Mouse (Mus musculus) layer of hippocampus, postnatal 10 days (tissue): ENCODE measurements around the gene Fads6. TPM values are rescaled to one million over a fixed set of nuclear protein-coding genes. Genes with fewer than 3 reads are reported as not detected.
A peak's percentile ranks its signal among the peaks of the same experiment; 100 is the strongest.

Experiments used
- DNase-seq, 2 experiments: peaks; one replicate each; pipeline ENCODE4 v3.0.0; 2021; ENCODE audit warnings: low spot score in 2 of 2
- long read RNA-seq: library from polyadenylated mRNA; stranded (forward); transcript quantifications from one replicate; pipeline ENCODE4 v2.0.0, GENCODE M21; 2023
- total RNA-seq, 2 experiments: library from RNA; stranded (reverse); gene quantifications; 2 replicates each; pipeline ENCODE4 v1.2.3; 2021

Gene Fads6
- total RNA-seq, result 1 to 10 TPM; 7.6 to 8.1 TPM
- long read RNA-seq, partial matches to known transcripts, result 0 of 2 reads
- long read RNA-seq, other reads (novel, unspliced or antisense), result 2 of 2 reads

- peak; percentile 59 to 72 for DNase-seq
Observed at GRCm38 (mm10) chr11:115297214-115297826, at the start of gene Fads6. TSS of gene Fads6 (minus strand) at chr11:115297663.

- no peak for DNase-seq
Observed at GRCm38 (mm10) chr11:115345515-115345914, 48.1 kb upstream of the Fads6 start.

GRCm38 (mm10) chr11:115344967-115345366 lies 47.5 kb upstream of the Fads6 start:
- no peak for DNase-seq

- DNase-seq, result no peak
Observed at GRCm38 (mm10) chr11:115341866-115342265, 44.4 kb upstream of the Fads6 start.

- no peak for DNase-seq
Observed at GRCm38 (mm10) chr11:115341246-115341645, 43.8 kb upstream of the Fads6 start.

GRCm38 (mm10) chr11:115337826-115338225 lies 40.4 kb upstream of the Fads6 start:
- no peak for DNase-seq

GRCm38 (mm10) chr11:115337350-115337749 lies 39.9 kb upstream of the Fads6 start:
- no peak for DNase-seq

GRCm38 (mm10) chr11:115336115-115336514 lies 38.7 kb upstream of the Fads6 start:
- DNase-seq, result no peak

- DNase-seq, result no peak
Observed at GRCm38 (mm10) chr11:115335223-115335622, 37.8 kb upstream of the Fads6 start.

GRCm38 (mm10) chr11:115334531-115334930 lies 37.1 kb upstream of the Fads6 start, which contains the start of gene Otop3:
TSS of gene Otop3 (plus strand) at chr11:115334731.
- no peak for DNase-seq

GRCm38 (mm10) chr11:115329339-115329738 lies 31.9 kb upstream of the Fads6 start:
- no peak for DNase-seq

GRCm38 (mm10) chr11:115326730-115327129 lies 29.3 kb upstream of the Fads6 start:
- no peak for DNase-seq

GRCm38 (mm10) chr11:115323354-115323753 lies 25.9 kb upstream of the Fads6 start:
- no peak for DNase-seq

- peak; percentile 52 to 63 for DNase-seq
Observed at GRCm38 (mm10) chr11:115321906-115322693, 24.6 kb upstream of the Fads6 start, which contains the start of gene Ush1g. TSS of gene Ush1g (minus strand) at chr11:115322041.

- DNase-seq, result no peak
Observed at GRCm38 (mm10) chr11:115319704-115320383, 22.4 kb upstream of the Fads6 start.

GRCm38 (mm10) chr11:115318245-115319027 lies 21.0 kb upstream of the Fads6 start:
- DNase-seq, result no peak

GRCm38 (mm10) chr11:115317204-115317603 lies 19.7 kb upstream of the Fads6 start:
- no peak for DNase-seq

GRCm38 (mm10) chr11:115314249-115314648 lies 16.8 kb upstream of the Fads6 start:
- no peak for DNase-seq

- no peak for DNase-seq
Observed at GRCm38 (mm10) chr11:115308781-115309180, 11.3 kb upstream of the Fads6 start.

- no peak for DNase-seq
Observed at GRCm38 (mm10) chr11:115306863-115307262, 9.4 kb upstream of the Fads6 start, which contains the start of gene Otop2. TSS of gene Otop2 (plus strand) at chr11:115307163.

- DNase-seq, result no peak
Observed at GRCm38 (mm10) chr11:115303167-115303566, 5.7 kb upstream of the Fads6 start.
